Mouse (Mus musculus) liver, embryonic 15.5 days (tissue): ENCODE measurements around the gene Shisa4. TPM values are rescaled to one million over a fixed set of nuclear protein-coding genes. Genes with fewer than 3 reads are reported as not detected.
"Not testable (repeated sequence)": the region's sequence is repeated elsewhere in the genome, so short reads cannot be mapped to it uniquely, and the experiment has no call there.

Experiments used
- ATAC-seq: fragments of 200-750 bp; cut with Nextera tagmentation; 2 replicates; pipeline ENCODE4 v1.8.0; 2017; ENCODE audit warnings: moderate number of reproducible peaks, mild to moderate bottlenecking, moderate library complexity; ENCODE audit not compliant: insufficient read depth
- H3K27ac ChIP-seq: fragments of 300-500 bp; sonication (generic); replicated peaks from 2 replicates; pipeline ENCODE4 v1.5.1; 2015; ENCODE audit warnings: mild to moderate bottlenecking, inconsistent platforms
- H3K27me3 ChIP-seq: fragments of 300-500 bp; sonication (generic); 2 replicates; pipeline ENCODE4 v1.6.1; 2015; ENCODE audit warnings: mild to moderate bottlenecking, inconsistent platforms
- H3K36me3 ChIP-seq: fragments of 300-500 bp; sonication (generic); replicated peaks from 2 replicates; pipeline ENCODE4 v1.6.1; 2015; ENCODE audit warnings: moderate library complexity, mild to moderate bottlenecking, inconsistent platforms
- H3K4me1 ChIP-seq: fragments of 300-500 bp; sonication (generic); replicated peaks from 2 replicates; pipeline ENCODE4 v1.6.1; 2015; ENCODE audit warnings: inconsistent platforms
- H3K4me2 ChIP-seq: fragments of 300-500 bp; sonication (generic); 2 replicates; pipeline ENCODE4 v1.6.1; 2015; ENCODE audit warnings: moderate library complexity, mild to moderate bottlenecking, inconsistent platforms
- H3K4me3 ChIP-seq: fragments of 300-500 bp; sonication (generic); replicated peaks from 2 replicates; pipeline ENCODE4 v1.5.1; 2015; ENCODE audit warnings: mild to moderate bottlenecking, inconsistent platforms
- H3K9ac ChIP-seq: fragments of 300-500 bp; sonication (generic); 2 replicates; pipeline ENCODE4 v1.6.1; 2015; ENCODE audit warnings: moderate library complexity, mild to moderate bottlenecking, inconsistent platforms
- H3K9me3 ChIP-seq: fragments of 300-500 bp; sonication (generic); replicated peaks from 2 replicates; pipeline ENCODE4 v1.6.1; 2016; ENCODE audit warnings: inconsistent platforms
- WGBS: fragments of 180-500 bp; shearing (Covaris S2); methylation state at CpG from one replicate; pipeline ENCODE4 v1.1.7; 2015; ENCODE audit warnings: mixed read lengths; ENCODE audit not compliant: insufficient replicate concordance; 5-methylcytosine and 5-hydroxymethylcytosine counted together
- polyA plus RNA-seq: library from polyadenylated mRNA; unstranded; fragments of >200 nt; fragmentation: Nextera tagmentation; extraction: Ambion mirVana; gene quantifications from 2 replicates; pipeline ENCODE4 v1.2.1, GENCODE M21; 2015

The Shisa4 gene
- polyA plus RNA-seq, 1 experiment from 2014 or later, result 1.3 TPM

GRCm38 (mm10) chr1:135381560-135381959 is 6.5 kb upstream of the Shisa4 start:
- H3K4me1 ChIP-seq, H3K9ac ChIP-seq, H3K4me3 ChIP-seq, H3K4me2 ChIP-seq, H3K9me3 ChIP-seq, H3K27me3 ChIP-seq, H3K27ac ChIP-seq, ATAC-seq: not testable (repeated sequence)
- 53% methylated on average over 6 of the region's 6 CpGs for WGBS
- peaks cover 38% of the 10 kb centered on the region for H3K36me3 ChIP-seq

- H3K27me3 ChIP-seq, result peaks cover 19% of the 10 kb centered on the region
- H3K9me3 ChIP-seq, result no peaks in the 10 kb centered on the region
- H3K9ac ChIP-seq, result no peak overlapping the region
- no peak overlapping the region for H3K4me2 ChIP-seq
- peaks cover 26% of the 10 kb centered on the region for H3K36me3 ChIP-seq
- H3K4me1 ChIP-seq, result no peaks in the 10 kb centered on the region
- no peak overlapping the region for H3K27ac ChIP-seq
- WGBS, result 68% methylated on average over 15 of the region's 15 CpGs
- H3K4me3 ChIP-seq, result no peak overlapping the region
- ATAC-seq, result no peak
Observed at GRCm38 (mm10) chr1:135380071-135380991, 5.3 kb upstream of the Shisa4 start.

GRCm38 (mm10) chr1:135379048-135379447 is 4.0 kb upstream of the Shisa4 start:
- ATAC-seq, result no peak
- 37% methylated on average over 2 of the region's 2 CpGs for WGBS

GRCm38 (mm10) chr1:135378576-135378975 is 3.5 kb upstream of the Shisa4 start:
- H3K9ac ChIP-seq, result no peak overlapping the region
- no peaks in the 10 kb centered on the region for H3K9me3 ChIP-seq
- peaks cover 9% of the 10 kb centered on the region; the same call in 1 of the 2 replicates for H3K36me3 ChIP-seq
- no peak overlapping the region for H3K27ac ChIP-seq
- 53% methylated on average over 9 of the region's 9 CpGs for WGBS
- peaks cover 34% of the 10 kb centered on the region for H3K27me3 ChIP-seq
- H3K4me1 ChIP-seq, result peaks cover 9% of the 10 kb centered on the region; the same call in 1 of the 2 replicates
- H3K4me2 ChIP-seq, result no peak overlapping the region
- no peak for ATAC-seq
- H3K4me3 ChIP-seq, result no peak overlapping the region

More at GRCm38 (mm10) chr1:135379048-135379447, 4.0 kb upstream of the Shisa4 start:
- Histone ChIP-seq H3K4me2 (no peak overlapping the region), H3K27me3 (peaks cover 32% of the 10 kb centered on the region), H3K9me3 (no peaks in the 10 kb centered on the region), H3K4me1 (peaks cover 9% of the 10 kb centered on the region; the same call in 1 of the 2 replicates), H3K4me3 (no peak overlapping the region), H3K36me3 (peaks cover 13% of the 10 kb centered on the region), H3K9ac (no peak overlapping the region), H3K27ac (no peak overlapping the region)

GRCm38 (mm10) chr1:135374175-135374867 is 716 bp downstream of the Shisa4 start:
- peaks cover 64% of the 10 kb centered on the region for H3K27me3 ChIP-seq
- WGBS, result 9% methylated on average over 19 of the region's 19 CpGs
- peak overlapping the region; percentile 70 for H3K4me2 ChIP-seq
- H3K27ac ChIP-seq, result no peak overlapping the region
- H3K9ac ChIP-seq, result no peak overlapping the region
- no peak for ATAC-seq
- no peaks in the 10 kb centered on the region for H3K36me3 ChIP-seq
- H3K9me3 ChIP-seq, result no peaks in the 10 kb centered on the region
- H3K4me1 ChIP-seq, result peaks cover 9% of the 10 kb centered on the region; the same call in 1 of the 2 replicates
- peak overlapping the region; percentile 46 for H3K4me3 ChIP-seq

GRCm38 (mm10) chr1:135373171-135373677 is 1.8 kb downstream of the Shisa4 start:
- H3K36me3 ChIP-seq, result no peaks in the 10 kb centered on the region
- H3K4me3 ChIP-seq, result no peak overlapping the region
- ATAC-seq, result no peak
- H3K4me1 ChIP-seq, result peaks cover 18% of the 10 kb centered on the region
- H3K4me2 ChIP-seq, result no peak overlapping the region
- no peaks in the 10 kb centered on the region for H3K9me3 ChIP-seq
- H3K27me3 ChIP-seq, result peaks cover 75% of the 10 kb centered on the region
- no peak overlapping the region for H3K27ac ChIP-seq
- WGBS, result 60% methylated on average over 4 of the region's 4 CpGs
- H3K9ac ChIP-seq, result no peak overlapping the region

GRCm38 (mm10) chr1:135369415-135369814 is 5.6 kb downstream of the Shisa4 start:
- H3K4me1 ChIP-seq, result peaks cover 15% of the 10 kb centered on the region
- ATAC-seq, result no peak
- WGBS, result 56% methylated on average over 5 of the region's 5 CpGs
- H3K27me3 ChIP-seq, result peaks cover 52% of the 10 kb centered on the region
- no peak overlapping the region for H3K4me2 ChIP-seq
- H3K9me3 ChIP-seq, result no peaks in the 10 kb centered on the region
- H3K4me3 ChIP-seq, result no peak overlapping the region
- H3K27ac ChIP-seq, result no peak overlapping the region
- no peaks in the 10 kb centered on the region for H3K36me3 ChIP-seq
- H3K9ac ChIP-seq, result no peak overlapping the region

- H3K27ac ChIP-seq, result no peak overlapping the region
- H3K4me1 ChIP-seq, result peaks cover 12% of the 10 kb centered on the region
- H3K9me3 ChIP-seq, result no peaks in the 10 kb centered on the region
- 16% methylated on average over 14 of the region's 14 CpGs for WGBS
- H3K9ac ChIP-seq, result no peak overlapping the region
- H3K4me3 ChIP-seq, result no peak overlapping the region
- no peaks in the 10 kb centered on the region for H3K36me3 ChIP-seq
- H3K27me3 ChIP-seq, result peaks cover 48% of the 10 kb centered on the region
- ATAC-seq, result no peak
- peak overlapping the region; percentile 64 for H3K4me2 ChIP-seq
Observed at GRCm38 (mm10) chr1:135368982-135369381, 6.1 kb downstream of the Shisa4 start.

GRCm38 (mm10) chr1:135368245-135368644 is 6.8 kb downstream of the Shisa4 start:
- H3K27ac ChIP-seq, result no peak overlapping the region
- no peak for ATAC-seq
- WGBS, result 3% methylated on average over 20 of the region's 20 CpGs
- H3K4me3 ChIP-seq, result peak overlapping the region; percentile 38
- H3K9me3 ChIP-seq, result no peaks in the 10 kb centered on the region
- H3K9ac ChIP-seq, result no peak overlapping the region
- peak overlapping the region; percentile 64 for H3K4me2 ChIP-seq
- H3K36me3 ChIP-seq, result no peaks in the 10 kb centered on the region
- H3K4me1 ChIP-seq, result peaks cover 12% of the 10 kb centered on the region
- H3K27me3 ChIP-seq, result peaks cover 42% of the 10 kb centered on the region

- no peaks in the 10 kb centered on the region for H3K36me3 ChIP-seq
- peaks cover 12% of the 10 kb centered on the region for H3K4me1 ChIP-seq
- 50% methylated on average over 8 of the region's 8 CpGs for WGBS
- H3K4me2 ChIP-seq, result no peak overlapping the region
- no peak overlapping the region for H3K27ac ChIP-seq
- H3K9me3 ChIP-seq, result no peaks in the 10 kb centered on the region
- no peak overlapping the region for H3K9ac ChIP-seq
- no peak for ATAC-seq
- H3K27me3 ChIP-seq, result peaks cover 37% of the 10 kb centered on the region
- no peak overlapping the region for H3K4me3 ChIP-seq
Observed at GRCm38 (mm10) chr1:135367595-135367994, 7.4 kb downstream of the Shisa4 start.

GRCm38 (mm10) chr1:135367005-135367404 is 8.0 kb downstream of the Shisa4 start:
- WGBS, result 60% methylated on average over 7 of the region's 7 CpGs
- peaks cover 31% of the 10 kb centered on the region for H3K27me3 ChIP-seq
- H3K4me2 ChIP-seq, result no peak overlapping the region
- H3K9ac ChIP-seq, result no peak overlapping the region
- no peak overlapping the region for H3K27ac ChIP-seq
- H3K4me1 ChIP-seq, result peaks cover 12% of the 10 kb centered on the region
- H3K9me3 ChIP-seq, result no peaks in the 10 kb centered on the region
- ATAC-seq, result no peak
- no peak overlapping the region for H3K4me3 ChIP-seq
- H3K36me3 ChIP-seq, result no peaks in the 10 kb centered on the region
